Mouse (Mus musculus): ENCODE measurements at regions not wholly inside any gene's neighbourhood (a gene's known extent, or its start where the extent isn't known, plus 50 kb on each side); places are given as distances from the start of the nearest gene placed in this dataset.
A peak's percentile ranks its signal among the peaks of the same experiment; 100 is the strongest.

DNA sequence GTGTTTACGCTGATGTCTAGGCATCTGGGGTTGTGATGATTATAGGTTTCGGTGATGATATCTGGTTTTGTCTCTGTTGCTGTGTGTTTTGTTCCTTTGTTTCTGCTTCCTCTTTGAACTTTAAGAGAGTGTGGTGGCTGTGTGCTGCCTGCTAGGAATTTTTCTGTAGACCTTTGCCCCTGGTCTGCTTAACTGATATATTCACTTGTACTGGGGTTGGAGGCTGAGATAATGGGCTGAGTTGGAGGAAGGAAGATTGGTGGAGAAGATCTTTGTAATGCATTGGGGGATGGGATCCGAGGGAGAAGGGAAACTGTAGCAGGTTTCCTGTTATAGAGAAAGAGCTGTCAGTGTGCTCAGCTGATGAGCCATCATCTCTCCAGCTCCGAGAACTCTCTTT is 55.8 kb downstream of the Mid1ip1 start:
- WGBS = 78% methylated on average over 4 of the region's 4 CpGs
- Histone ChIP-seq H3K36me3 (no peaks in the 10 kb centered on the region), H3K9me3 (no peaks in the 10 kb centered on the region), H3K4me1 (replicated peaks) (no peaks in the 10 kb centered on the region), H3K9ac (replicated peaks) (no peak overlapping the region), H3K27ac (no peak overlapping the region), H3K4me2 (replicated peaks) (no peak overlapping the region), H3K4me3 (replicated peaks) (no peak overlapping the region), H3K27me3 (no peaks in the 10 kb centered on the region)
- no peak for ATAC-seq

DNA sequence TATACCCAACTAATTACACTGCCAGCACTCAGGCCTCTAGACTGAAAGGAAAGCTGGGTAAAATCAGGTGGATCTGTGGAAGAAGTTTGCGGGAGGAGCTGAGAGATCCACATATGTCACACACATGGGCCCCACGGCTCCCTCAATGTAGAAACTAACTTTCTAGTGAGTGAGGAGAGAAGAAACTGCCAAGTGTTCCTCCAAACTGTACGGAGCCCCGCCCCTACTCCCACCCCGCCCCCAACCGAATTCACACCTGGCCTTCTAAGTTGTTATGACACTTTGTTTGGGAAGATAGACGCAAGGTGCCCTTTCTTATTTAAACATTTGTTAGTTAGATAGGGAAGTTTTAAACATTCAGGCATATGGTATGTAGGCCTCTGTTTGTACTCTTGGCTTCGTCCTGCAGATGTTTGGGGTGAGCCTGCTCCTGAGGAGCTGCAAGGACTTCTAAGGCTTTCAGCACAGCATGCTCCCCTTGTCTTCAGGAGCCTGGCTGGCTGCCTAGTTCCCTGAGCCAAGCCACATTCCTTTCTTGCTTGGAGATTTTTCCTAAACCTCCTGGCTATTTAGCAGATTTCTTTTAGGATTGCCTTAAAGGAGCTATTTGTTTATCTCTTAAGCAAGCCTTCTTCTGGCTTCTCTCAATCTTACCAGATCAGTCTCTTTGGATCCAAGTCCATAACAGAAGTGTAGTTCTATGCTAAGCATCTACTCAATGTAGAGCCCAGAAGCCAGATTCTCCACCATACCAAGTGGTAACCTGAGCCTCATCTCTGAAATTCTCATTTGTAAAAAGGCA is 61.1 kb downstream of the Mid1ip1 start:
- Histone ChIP-seq H3K36me3 (no peaks in the 10 kb centered on the region), H3K4me2 (replicated peaks) (no peak overlapping the region), H3K27me3 (no peaks in the 10 kb centered on the region), H3K4me3 (replicated peaks) (no peak overlapping the region), H3K9me3 (no peaks in the 10 kb centered on the region), H3K4me1 (replicated peaks) (no peaks in the 10 kb centered on the region), H3K9ac (replicated peaks) (no peak overlapping the region), H3K27ac (no peak overlapping the region)
- no peak for ATAC-seq
- 53% methylated on average over 8 of the region's 8 CpGs for WGBS

DNA sequence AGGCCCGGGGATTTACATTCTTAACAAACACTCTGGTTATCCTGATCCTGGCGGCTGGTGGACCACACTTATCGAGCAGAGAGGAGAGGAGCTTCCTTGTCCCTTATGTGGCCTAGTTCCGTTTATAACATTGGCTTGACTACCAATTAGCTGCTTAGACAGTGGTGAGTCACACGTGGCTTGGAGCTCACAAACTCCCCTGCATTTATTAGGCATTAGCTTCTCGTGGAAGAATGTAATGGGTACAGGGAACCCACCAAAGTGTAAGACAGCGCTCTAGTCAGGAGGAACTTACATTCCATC is 61.7 kb downstream of the Mid1ip1 start:
- no peak overlapping the region for H3K4me2 ChIP-seq (replicated peaks)
- H3K9ac ChIP-seq (replicated peaks) = no peak overlapping the region
- no peak for ATAC-seq
- H3K36me3 ChIP-seq = no peaks in the 10 kb centered on the region
- H3K27me3 ChIP-seq = no peaks in the 10 kb centered on the region
- no peak overlapping the region for H3K4me3 ChIP-seq (replicated peaks)
- no peaks in the 10 kb centered on the region for H3K4me1 ChIP-seq (replicated peaks)
- no peak overlapping the region for H3K27ac ChIP-seq
- H3K9me3 ChIP-seq = no peaks in the 10 kb centered on the region
- WGBS = 41% methylated on average over 7 of the region's 7 CpGs

DNA sequence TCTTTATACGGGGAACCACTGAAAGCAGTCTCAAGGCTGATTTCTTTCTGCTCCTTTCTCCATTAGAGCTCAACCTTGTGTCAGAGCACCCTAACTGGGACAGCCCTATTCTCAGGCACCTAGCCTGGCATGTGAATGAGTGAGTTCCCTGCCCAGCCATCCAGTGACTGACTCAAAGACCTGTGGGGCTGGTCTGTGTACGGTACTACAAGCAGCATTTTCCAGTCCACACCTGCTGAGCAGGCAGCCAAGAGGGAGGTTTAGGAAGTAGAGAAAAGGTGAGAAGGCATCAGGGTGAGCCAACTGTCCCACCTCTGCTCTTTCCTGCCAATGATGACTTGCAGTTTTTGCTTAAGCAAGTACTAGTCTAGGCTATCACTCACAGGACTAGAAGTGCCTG is 63.2 kb downstream of the Mid1ip1 start:
- Histone ChIP-seq H3K9ac (replicated peaks) (no peak overlapping the region), H3K9me3 (no peaks in the 10 kb centered on the region), H3K4me2 (replicated peaks) (no peak overlapping the region), H3K4me3 (replicated peaks) (no peak overlapping the region), H3K27me3 (no peaks in the 10 kb centered on the region), H3K27ac (no peak overlapping the region), H3K4me1 (replicated peaks) (no peaks in the 10 kb centered on the region), H3K36me3 (no peaks in the 10 kb centered on the region)
- WGBS = 76% methylated on average over 2 of the region's 2 CpGs
- ATAC-seq = no peak

- 80% methylated on average over 3 of the region's 3 CpGs for WGBS
- H3K9ac ChIP-seq (replicated peaks) = no peak overlapping the region
- H3K4me3 ChIP-seq (replicated peaks) = no peak overlapping the region
- H3K4me2 ChIP-seq (replicated peaks) = no peak overlapping the region
- no peak for ATAC-seq
- H3K4me1 ChIP-seq (replicated peaks) = no peaks in the 10 kb centered on the region
- H3K27ac ChIP-seq = no peak overlapping the region
- H3K27me3 ChIP-seq = no peaks in the 10 kb centered on the region
- H3K9me3 ChIP-seq = no peaks in the 10 kb centered on the region
- no peaks in the 10 kb centered on the region for H3K36me3 ChIP-seq
Measured at GRCm38 (mm10) chrX:10786359-10786758, 71.5 kb downstream of the Mid1ip1 start.

DNA sequence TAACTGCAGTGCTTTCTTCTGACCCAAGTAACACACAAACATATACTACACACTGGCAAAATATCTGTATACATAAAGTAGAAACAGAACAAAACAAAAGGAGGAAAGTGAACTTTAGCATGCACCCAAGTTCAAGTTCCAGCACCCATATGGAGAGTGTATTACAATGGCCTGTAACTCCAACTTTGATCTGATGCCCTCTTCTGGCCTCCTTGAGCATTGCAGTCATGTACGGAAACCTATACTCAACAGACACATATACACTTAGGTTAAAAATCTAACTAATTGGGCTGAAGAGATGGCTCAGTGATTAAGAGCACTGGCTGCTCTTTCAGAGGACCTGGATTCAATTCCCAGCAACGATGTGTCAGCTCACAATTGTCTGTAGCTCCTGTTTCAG is 72.2 kb downstream of the Mid1ip1 start:
- ATAC-seq = no peak
- H3K27me3 ChIP-seq = no peaks in the 10 kb centered on the region
- H3K27ac ChIP-seq = no peak overlapping the region
- H3K9me3 ChIP-seq = no peaks in the 10 kb centered on the region
- WGBS = 90% methylated on average over 2 of the region's 2 CpGs
- H3K9ac ChIP-seq (replicated peaks) = no peak overlapping the region
- H3K4me2 ChIP-seq (replicated peaks) = no peak overlapping the region
- no peak overlapping the region for H3K4me3 ChIP-seq (replicated peaks)
- no peaks in the 10 kb centered on the region for H3K36me3 ChIP-seq
- H3K4me1 ChIP-seq (replicated peaks) = no peaks in the 10 kb centered on the region

- peak; percentile 55; the same call in 1 of the 2 replicates for ATAC-seq
- H3K4me1 ChIP-seq (replicated peaks) = no peaks in the 10 kb centered on the region
- no peak overlapping the region for H3K4me3 ChIP-seq (replicated peaks)
- no peak overlapping the region for H3K27ac ChIP-seq
- H3K9ac ChIP-seq (replicated peaks) = no peak overlapping the region
- H3K27me3 ChIP-seq = no peaks in the 10 kb centered on the region
- H3K4me2 ChIP-seq (replicated peaks) = no peak overlapping the region
- 57% methylated on average over 7 of the region's 7 CpGs for WGBS
- no peaks in the 10 kb centered on the region for H3K9me3 ChIP-seq
- H3K36me3 ChIP-seq = no peaks in the 10 kb centered on the region
Measured at GRCm38 (mm10) chrX:10820313-10820920, 105.6 kb downstream of the Mid1ip1 start.

DNA sequence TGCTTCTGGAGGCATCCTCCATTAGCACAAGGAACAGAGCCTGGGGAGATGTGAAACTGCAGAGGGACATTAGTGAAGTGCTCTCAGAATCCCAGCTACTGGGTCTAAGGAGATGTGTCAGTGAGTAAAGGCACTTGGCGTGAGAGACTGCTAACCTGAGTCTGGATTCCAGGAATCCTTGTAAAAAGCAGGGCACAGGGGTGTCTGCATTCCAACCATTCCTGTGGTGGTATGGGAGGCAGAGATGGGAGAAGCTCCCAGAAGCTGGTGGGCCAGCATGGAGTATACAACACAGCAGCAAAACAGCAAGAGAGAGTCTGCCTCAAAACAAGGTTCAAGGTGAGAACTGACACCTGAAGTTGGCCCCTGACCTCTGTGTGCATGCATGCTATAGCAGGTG is 118.9 kb downstream of the Mid1ip1 start:
- H3K9ac ChIP-seq (replicated peaks) = no peak overlapping the region
- no peaks in the 10 kb centered on the region for H3K9me3 ChIP-seq
- H3K4me3 ChIP-seq (replicated peaks) = no peak overlapping the region
- ATAC-seq = no peak
- no peak overlapping the region for H3K27ac ChIP-seq
- H3K27me3 ChIP-seq = no peaks in the 10 kb centered on the region
- H3K4me2 ChIP-seq (replicated peaks) = no peak overlapping the region
- no peaks in the 10 kb centered on the region for H3K4me1 ChIP-seq (replicated peaks)
- no peaks in the 10 kb centered on the region for H3K36me3 ChIP-seq
- 79% methylated on average over 1 of the region's 1 CpGs for WGBS

DNA sequence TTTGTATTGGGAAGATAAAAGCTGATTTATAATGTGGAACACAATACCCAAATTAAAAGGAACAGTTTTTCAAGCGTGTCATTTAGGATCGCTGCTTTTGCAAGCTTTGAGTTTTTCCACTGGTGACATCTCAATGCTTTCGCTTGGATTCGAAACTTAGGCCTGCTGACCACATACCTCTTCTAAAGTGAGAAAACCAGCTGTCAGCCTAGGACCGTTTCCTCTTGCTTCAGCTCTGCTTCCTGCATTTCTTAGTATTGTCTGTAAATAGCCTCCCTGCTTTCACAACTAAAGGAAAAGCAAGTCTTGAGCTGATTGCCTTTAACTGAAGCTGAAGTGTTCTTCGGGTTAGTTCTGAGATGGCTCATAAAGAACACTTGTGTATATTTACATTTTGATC is 142.3 kb downstream of the Mid1ip1 start:
- no peaks in the 10 kb centered on the region for H3K27me3 ChIP-seq
- no peaks in the 10 kb centered on the region for H3K4me1 ChIP-seq (replicated peaks)
- ATAC-seq = no peak
- H3K9ac ChIP-seq (replicated peaks) = no peak overlapping the region
- no peaks in the 10 kb centered on the region for H3K9me3 ChIP-seq
- H3K36me3 ChIP-seq = no peaks in the 10 kb centered on the region
- no peak overlapping the region for H3K27ac ChIP-seq
- 73% methylated on average over 6 of the region's 6 CpGs for WGBS
- no peak overlapping the region for H3K4me3 ChIP-seq (replicated peaks)
- H3K4me2 ChIP-seq (replicated peaks) = no peak overlapping the region

DNA sequence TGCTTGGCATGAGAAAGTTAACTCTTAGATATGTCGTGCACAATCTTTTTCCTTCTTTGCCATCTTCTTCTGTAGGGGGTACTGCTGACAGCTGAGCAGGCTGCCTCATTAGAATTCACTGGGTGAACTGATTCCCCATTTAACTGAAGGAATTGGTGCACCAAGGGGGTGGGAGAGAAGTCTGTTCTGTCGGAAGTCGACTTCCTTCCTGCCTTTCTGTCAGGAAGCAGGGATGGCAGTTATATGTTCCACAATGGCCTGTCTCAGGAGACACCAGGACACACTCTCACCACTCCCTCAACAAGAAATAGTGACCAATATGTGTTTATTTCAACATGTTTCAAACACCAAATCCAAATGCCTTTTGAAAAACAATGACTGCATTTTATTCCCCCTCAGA is 142.9 kb downstream of the Mid1ip1 start:
- no peak overlapping the region for H3K4me3 ChIP-seq (replicated peaks)
- no peak overlapping the region for H3K27ac ChIP-seq
- H3K36me3 ChIP-seq = no peaks in the 10 kb centered on the region
- H3K4me1 ChIP-seq (replicated peaks) = no peaks in the 10 kb centered on the region
- WGBS = 65% methylated on average over 3 of the region's 3 CpGs
- no peaks in the 10 kb centered on the region for H3K27me3 ChIP-seq
- no peaks in the 10 kb centered on the region for H3K9me3 ChIP-seq
- no peak for ATAC-seq
- H3K4me2 ChIP-seq (replicated peaks) = no peak overlapping the region
- no peak overlapping the region for H3K9ac ChIP-seq (replicated peaks)

GRCm38 (mm10) chrX:10871613-10872012 is 156.8 kb downstream of the Mid1ip1 start:
- no peak overlapping the region for H3K4me2 ChIP-seq (replicated peaks)
- H3K36me3 ChIP-seq = no peaks in the 10 kb centered on the region
- no peak overlapping the region for H3K4me3 ChIP-seq (replicated peaks)
- H3K9ac ChIP-seq (replicated peaks) = no peak overlapping the region
- 80% methylated on average over 4 of the region's 4 CpGs for WGBS
- H3K27ac ChIP-seq = no peak overlapping the region
- no peaks in the 10 kb centered on the region for H3K4me1 ChIP-seq (replicated peaks)
- no peaks in the 10 kb centered on the region for H3K9me3 ChIP-seq
- no peaks in the 10 kb centered on the region for H3K27me3 ChIP-seq
- ATAC-seq = no peak

DNA sequence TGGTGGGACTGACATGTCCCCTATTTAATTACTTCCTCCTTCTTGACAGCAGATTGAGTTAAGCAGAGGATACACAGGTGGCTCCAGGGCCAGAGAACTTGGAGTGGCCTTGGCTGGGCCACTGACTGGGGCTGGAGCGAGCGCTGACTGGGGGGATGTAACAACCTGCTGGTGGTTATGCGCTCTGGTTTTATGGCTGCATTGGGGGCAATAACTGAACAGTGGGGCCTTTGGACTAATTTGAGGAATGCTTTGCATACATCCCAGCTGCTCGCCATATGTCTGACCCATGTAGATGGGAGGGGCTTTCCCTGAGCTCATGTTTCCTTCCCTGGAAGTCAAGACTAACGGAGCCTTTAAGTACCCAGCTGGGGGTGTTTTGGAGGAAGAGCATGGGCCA is 163.0 kb downstream of the Mid1ip1 start:
- Histone ChIP-seq H3K27me3 (no peaks in the 10 kb centered on the region), H3K9me3 (no peaks in the 10 kb centered on the region), H3K36me3 (no peaks in the 10 kb centered on the region), H3K4me2 (replicated peaks) (no peak overlapping the region), H3K4me1 (replicated peaks) (no peaks in the 10 kb centered on the region), H3K27ac (no peak overlapping the region), H3K9ac (replicated peaks) (no peak overlapping the region), H3K4me3 (replicated peaks) (no peak overlapping the region)
- no peak for ATAC-seq
- WGBS = 79% methylated on average over 5 of the region's 5 CpGs

DNA sequence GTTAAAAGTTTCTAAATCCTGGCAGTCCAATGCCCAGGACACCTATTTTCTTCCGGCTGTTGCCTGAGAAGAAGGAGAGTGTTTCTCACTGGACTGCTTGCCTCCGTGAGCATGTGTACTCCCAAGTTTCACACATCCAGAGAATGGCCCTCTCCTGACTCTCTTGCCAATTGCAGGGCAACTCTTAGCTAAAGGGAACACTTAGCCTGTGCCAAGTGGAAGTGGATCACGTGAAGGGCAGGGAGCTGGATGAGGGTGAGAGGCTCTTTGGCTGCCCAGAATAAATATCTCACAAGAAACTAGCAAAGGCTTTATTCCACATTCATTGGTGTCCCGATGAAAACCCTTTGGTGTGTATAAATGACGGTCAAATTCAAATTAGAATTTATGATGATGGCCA is 164.1 kb downstream of the Mid1ip1 start:
- 88% methylated on average over 5 of the region's 5 CpGs for whole genome bisulfite sequencing
- Histone ChIP-seq H3K9ac (replicated peaks) (no peak overlapping the region), H3K36me3 (no peaks in the 10 kb centered on the region), H3K4me2 (replicated peaks) (no peak overlapping the region), H3K27me3 (no peaks in the 10 kb centered on the region), H3K9me3 (no peaks in the 10 kb centered on the region), H3K4me1 (replicated peaks) (0 out of 2 replicates have a peak, but pooled peaks cover 4% of the 10 kb centered on the region), H3K27ac (no peak overlapping the region), H3K4me3 (replicated peaks) (no peak overlapping the region)
- ATAC-seq = no peak
